Mouse (Mus musculus) skeletal muscle tissue, adult 2 months (tissue): Measurements from ENCODE around the gene Lrrc57.
A peak's percentile ranks its signal among the peaks of the same experiment; 100 is the strongest.
"Not testable (repeated sequence)": the region's sequence is repeated elsewhere in the genome, so short reads cannot be mapped to it uniquely, and the experiment has no call there.

Source experiments
- DNase-seq: peaks from one replicate; pipeline ENCODE4 v3.0.0-alpha.2; 2012; ENCODE audit warnings: low read depth, low spot score

Lrrc57 gene

GRCm38 (mm10) chr2:120606021-120606690, 3.2 kb downstream of the Lrrc57 start:
- DNase-seq, result no peak

DNA sequence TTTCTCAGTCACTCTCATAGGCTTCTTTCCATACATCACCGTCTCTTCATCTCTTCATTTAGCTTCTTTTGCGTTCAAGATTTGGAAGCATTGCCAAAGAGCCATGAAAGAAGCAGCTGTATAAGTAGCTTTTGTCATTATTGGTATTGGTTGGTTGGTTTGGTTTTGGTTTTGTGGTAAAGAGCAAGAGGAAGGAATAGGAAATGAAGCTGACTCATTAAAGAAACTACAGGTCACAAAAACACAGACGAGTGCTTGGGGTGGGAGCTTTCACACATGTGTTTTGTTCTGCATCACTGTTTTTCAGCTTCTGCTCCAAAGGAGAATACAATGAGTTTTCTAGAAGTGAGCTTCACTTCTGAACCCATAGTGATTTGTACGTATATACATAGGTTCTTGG, 9.8 kb downstream of the Lrrc57 start:
- DNase-seq, result no peak

GRCm38 (mm10) chr2:120597734-120598133, 11.6 kb downstream of the Lrrc57 start:
- DNase-seq, result no peak

GRCm38 (mm10) chr2:120592227-120592626, 17.1 kb downstream of the Lrrc57 start:
- no peak for DNase-seq

DNA sequence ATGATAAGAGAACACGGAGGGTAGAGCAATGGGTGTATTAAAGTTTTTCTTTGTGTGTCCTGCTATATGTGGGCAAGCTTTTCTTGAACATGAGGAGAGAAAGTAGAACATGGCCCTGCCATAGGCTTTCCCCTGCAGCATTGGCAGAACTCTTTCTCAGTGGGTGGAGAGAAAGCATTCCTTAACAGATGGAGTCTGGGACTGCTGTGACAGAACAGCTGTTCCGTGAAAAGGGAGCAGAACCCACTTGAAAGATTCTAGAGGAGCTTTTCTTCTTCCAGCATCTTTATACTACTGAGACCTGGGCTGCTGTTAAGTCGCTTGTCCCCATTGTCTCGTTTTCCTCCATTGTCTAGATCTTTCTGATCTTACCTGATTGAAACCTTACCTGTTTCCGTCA, 19.6 kb downstream of the Lrrc57 start:
- no peak for DNase-seq

- peak; percentile 37 for DNase-seq
Measured at GRCm38 (mm10) chr2:120578286-120578685, 31.0 kb downstream of the Lrrc57 start.

DNA sequence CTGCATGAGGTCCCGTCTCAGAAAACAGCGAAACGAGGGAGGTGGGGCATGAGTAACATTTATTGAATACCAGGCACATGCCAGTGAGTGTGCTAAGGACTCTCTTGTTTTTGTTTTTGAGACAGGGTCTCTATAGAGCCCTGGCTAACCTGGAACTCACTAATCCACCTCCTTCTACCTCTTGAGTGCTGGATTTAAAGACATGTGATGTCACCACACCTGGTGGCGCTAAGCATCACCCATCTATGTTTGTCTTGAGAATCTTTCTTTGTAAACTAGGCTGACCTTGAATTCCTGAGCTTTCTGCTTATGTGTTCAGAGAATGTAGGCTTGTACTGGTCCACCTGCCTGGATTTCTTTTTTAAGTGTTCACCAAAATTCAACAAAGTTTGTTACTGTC, 31.5 kb downstream of the Lrrc57 start:
- no peak for DNase-seq

- no peak for DNase-seq
Measured at GRCm38 (mm10) chr2:120575978-120576377, 33.3 kb downstream of the Lrrc57 start.

DNA sequence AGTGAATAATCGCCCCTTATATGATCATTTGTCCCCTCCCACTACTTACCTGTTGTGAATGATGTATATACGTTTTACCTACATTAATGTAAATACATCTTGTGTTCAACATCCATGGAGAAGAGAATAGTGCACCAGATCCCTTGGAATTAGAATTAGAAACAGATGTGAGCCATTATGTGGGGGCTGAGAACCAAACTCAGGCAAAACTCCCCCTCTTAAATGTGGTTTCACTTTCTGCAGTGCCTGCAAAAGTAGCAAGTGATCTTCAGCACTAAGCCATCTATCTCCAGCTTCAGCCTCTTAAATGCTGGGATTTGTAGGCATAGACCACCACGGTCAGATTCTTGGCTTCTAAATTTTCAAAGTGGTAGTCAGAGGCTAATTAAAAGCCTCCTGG, 34.2 kb downstream of the Lrrc57 start:
- DNase-seq, result no peak

GRCm38 (mm10) chr2:120572161-120572560, 37.2 kb downstream of the Lrrc57 start:
- not testable (repeated sequence) for DNase-seq

GRCm38 (mm10) chr2:120571081-120571480, 38.2 kb downstream of the Lrrc57 start:
- no peak for DNase-seq

DNA sequence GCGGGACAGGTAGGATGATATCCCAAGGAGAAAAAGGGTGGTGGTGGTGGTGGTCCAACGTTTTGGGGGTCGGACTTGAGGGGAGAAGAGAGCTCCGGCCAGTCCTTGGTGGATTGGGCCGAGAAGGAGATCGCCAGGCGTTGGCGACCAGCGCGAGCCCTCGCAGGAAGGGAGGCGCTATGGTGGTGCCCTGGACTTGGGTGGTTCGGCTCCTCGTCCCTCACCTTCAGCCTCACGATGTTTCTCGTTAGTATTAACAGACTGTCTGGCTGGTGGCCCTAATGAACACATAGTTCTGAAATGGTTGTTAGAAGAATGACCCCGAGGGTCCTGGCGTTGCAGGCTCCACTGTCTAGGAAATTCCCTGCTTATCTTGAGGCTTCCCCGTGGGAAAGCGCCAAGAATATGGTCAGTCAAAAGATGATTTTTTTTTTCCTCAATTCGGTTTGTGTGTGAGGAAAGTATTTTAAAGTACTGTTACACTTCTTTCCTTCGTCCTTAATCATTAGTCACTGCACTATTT, 41.5 kb downstream of the Lrrc57 start:
- DNase-seq, result no peak

DNA sequence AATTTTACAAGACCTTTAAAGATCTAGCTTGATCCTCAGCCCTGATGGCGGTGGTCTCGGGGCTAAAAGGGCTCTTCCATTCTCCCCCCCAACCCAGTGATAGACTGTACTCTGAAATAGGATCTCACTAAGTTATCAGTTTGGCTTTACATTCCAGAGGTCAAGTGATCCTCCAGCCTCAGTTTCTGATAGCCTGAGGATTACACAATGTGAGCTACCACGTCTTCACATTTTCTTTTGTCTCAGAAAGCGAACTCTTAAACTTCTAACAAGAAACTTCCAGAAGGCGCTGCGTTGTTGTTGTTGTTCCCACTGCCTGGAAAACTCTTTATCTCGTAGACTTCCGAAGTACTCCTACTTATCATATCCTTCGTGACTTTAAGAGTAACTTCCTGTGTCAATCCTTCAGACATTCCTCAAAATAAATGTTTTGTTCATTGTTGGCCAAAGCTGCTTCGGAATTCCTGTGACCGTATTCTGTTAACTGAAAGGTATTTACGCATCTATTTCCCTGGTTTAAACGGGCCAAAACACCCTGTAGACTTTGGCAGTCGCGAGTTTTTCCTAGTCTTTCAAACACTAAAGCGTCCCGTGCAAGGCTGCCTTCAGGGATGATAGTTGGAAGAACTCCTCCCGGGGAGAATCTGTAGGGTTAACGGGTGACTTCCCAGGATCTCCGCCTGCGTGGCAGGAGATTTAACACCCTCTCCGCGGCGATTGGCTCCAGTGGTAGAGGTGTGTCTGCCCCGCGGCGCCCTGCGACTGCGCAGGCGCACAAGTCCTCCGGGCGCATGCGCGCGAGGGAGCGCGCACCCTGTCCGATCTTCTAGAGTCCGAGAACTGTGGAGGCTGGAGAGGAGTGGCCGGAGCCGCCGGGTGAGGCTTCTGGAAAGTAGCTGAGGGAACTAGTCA, 42.2 kb downstream of the Lrrc57 start, which contains the start of gene Snap23:
Gene Snap23 (plus strand): TSS at position 786 of the 912 bp plus-strand sequence.
- DNase-seq, result peak; percentile 99

GRCm38 (mm10) chr2:120565363-120565762, 44.0 kb downstream of the Lrrc57 start:
- DNase-seq, result no peak

- DNase-seq, result not testable (repeated sequence)
Measured at GRCm38 (mm10) chr2:120564548-120565188, 44.7 kb downstream of the Lrrc57 start.

- DNase-seq, result peak; percentile 91
Measured at GRCm38 (mm10) chr2:120563235-120563990, 45.9 kb downstream of the Lrrc57 start, which contains the start of gene Zfp106. TSS of gene Zfp106 (minus strand) at chr2:120563843.

- no peak for DNase-seq
Measured at GRCm38 (mm10) chr2:120562859-120563234, 46.5 kb downstream of the Lrrc57 start.

DNA sequence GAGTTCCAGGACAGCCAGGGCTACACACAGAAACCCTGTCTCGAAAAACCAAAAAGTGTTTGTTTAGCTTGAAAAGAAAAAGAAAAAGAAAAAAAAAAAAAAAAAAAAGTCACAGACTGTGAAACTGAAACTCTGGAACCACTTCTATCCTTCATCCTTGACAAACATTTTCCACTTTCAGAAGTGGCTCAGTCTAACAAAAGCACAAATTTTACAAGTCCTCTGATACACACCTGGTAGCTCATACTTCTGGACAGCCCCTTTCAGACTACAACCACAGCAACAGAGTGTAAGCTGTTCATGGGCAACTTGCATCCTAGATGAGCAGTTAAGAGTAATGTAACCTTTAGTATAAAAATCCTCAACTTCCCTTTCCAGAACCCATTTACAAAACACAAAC, 47.8 kb downstream of the Lrrc57 start:
- DNase-seq, result no peak

GRCm38 (mm10) chr2:120558813-120559212, 50.5 kb downstream of the Lrrc57 start:
- no peak for DNase-seq

DNA sequence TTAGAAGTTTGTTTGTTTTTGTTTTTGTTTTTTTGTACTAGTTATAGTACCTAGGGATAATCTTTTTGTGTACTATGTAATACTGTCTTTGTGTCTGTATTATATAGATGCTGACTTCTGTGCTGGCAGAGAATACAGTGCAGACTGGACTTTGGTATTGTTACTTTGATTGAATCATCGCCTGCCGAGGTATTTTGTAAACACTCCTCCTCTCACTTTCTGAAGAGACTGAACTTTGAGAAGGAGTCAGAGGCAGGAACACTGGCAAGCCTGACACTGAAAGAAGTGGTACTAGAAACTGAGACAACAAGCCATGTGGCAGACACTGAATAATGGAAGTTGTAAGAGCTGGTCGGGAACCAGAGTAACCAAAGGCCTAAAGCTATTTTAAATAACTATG, 52.5 kb downstream of the Lrrc57 start:
- DNase-seq, result no peak
